Mouse (Mus musculus): ENCODE results near the gene Dync2h1. TPM values are rescaled to one million over a fixed set of nuclear protein-coding genes. Genes with fewer than 3 reads are reported as not detected.

Dync2h1 gene
- total and polyA plus RNA-seq, 2 experiments from 2014 or later, result 13.0 to 14.5 TPM

DNA sequence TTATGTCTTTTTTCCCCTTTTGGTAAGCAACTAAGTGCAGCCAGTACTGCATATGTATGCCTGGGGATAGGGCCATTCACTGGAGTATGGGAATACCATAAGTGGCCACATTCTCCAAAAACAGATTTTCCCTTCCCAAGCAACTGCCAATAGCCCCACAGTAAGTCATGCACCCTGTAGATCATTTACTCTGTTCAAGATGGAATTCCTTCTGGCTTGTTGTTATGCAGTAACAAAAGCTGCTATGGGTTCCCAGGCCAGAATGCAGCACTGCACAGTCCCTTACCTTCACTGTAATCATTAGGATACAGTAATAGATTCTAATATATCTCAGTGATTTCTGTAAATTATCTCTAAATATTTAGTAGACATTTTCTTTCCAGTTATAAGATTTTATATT, 190.0 kb downstream of the Dync2h1 start:
- Histone ChIP-seq H3K9ac (replicated peaks; ENCODE audit: low read length) (no peak overlapping the region), H3K9me3 (ENCODE audit: low read length) (no peaks in the 10 kb centered on the region), H3K4me2 (ENCODE audit: low read depth, low read length) (no peak overlapping the region), H3K4me1 (ENCODE audit: insufficient read depth, low read length) (no peaks in the 10 kb centered on the region), H3K4me3 (ENCODE audit: low read length) (no peak overlapping the region), H3K36me3 (ENCODE audit: insufficient read depth, low read length) (peaks cover 16% of the 10 kb centered on the region), H3K27ac (no peak overlapping the region), H3K27me3 (ENCODE audit: insufficient read depth, low read length) (no peaks in the 10 kb centered on the region)
- DNase-seq (ENCODE audit: low spot score), result no peak
- TF ChIP-seq CTCF (IDR thresholded peaks at IDR 0.05; ENCODE audit: low read depth), result no peak
- ATAC-seq, result no peak

DNA sequence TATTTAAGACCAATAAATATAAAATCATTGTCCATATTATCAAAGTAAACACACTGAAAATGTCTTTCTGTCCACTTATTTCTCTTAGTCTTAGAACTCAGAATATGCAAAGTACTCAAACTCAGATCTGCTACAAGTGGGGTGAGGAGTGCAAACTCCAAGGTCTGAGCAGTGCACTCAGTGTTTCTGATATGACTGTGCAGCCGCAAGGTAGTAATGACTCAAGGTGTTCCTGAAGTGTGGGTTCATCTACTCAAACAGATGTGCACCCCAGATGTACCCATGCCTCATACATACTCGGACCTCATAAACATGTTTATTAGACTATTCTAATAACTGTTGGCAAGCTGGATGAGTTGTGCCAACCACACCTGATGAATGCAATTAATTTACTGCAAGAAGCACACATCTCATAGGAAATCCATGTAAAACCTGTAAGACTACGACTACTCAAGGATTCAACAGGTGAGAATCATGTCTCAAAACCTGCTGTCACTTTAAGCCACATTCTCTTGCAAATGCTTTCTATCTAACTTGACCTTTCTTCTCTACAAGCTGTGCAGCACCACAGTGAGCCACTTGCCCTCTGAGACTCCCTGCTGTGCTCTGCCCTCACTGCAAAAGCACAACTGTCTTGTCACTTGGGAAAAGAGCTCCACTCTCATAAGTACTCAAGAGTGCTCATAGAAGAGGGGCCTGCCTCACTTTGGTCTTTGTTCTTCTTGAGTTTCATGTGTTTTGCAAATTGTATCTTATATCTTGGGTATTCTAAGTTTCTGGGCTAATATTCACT, 195.2 kb downstream of the Dync2h1 start:
- Histone ChIP-seq H3K4me2 (ENCODE audit: low read depth, low read length) (no peak overlapping the region), H3K36me3 (ENCODE audit: insufficient read depth, low read length) (peaks cover 13% of the 10 kb centered on the region), H3K9ac (replicated peaks; ENCODE audit: low read length) (no peak overlapping the region), H3K4me1 (ENCODE audit: insufficient read depth, low read length) (no peaks in the 10 kb centered on the region), H3K27ac (no peak overlapping the region), H3K9me3 (ENCODE audit: low read length) (no peaks in the 10 kb centered on the region), H3K27me3 (ENCODE audit: insufficient read depth, low read length) (no peaks in the 10 kb centered on the region), H3K4me3 (ENCODE audit: low read length) (no peak overlapping the region)
- ATAC-seq, result no peak
- WGBS, result 96% methylated on average over 3 of the region's 3 CpGs
- TF ChIP-seq CTCF (IDR thresholded peaks at IDR 0.05; ENCODE audit: low read depth), result no peak
- no peak for DNase-seq (ENCODE audit: low spot score)

DNA sequence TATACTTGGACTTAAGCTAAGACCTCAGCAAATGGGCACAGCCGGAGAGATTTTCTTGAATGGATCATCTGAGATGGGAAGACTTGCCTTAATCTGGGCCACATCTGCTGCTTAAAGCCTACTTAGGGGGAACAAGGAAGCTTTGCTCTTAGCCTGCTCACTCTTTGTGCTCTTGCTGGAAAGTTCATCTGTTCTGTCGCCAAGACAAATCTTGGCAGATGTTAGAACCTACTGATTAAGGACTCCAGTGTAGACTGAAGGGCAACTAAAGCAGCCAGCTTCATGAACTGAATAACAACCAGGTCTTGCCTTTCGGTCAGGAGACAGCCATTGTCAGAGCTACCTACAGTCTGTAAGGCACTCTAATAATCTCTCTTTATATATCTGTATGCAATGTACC, 198.1 kb downstream of the Dync2h1 start:
- Histone ChIP-seq H3K9me3 (ENCODE audit: low read length) (no peaks in the 10 kb centered on the region), H3K4me3 (ENCODE audit: low read length) (no peak overlapping the region), H3K9ac (replicated peaks; ENCODE audit: low read length) (no peak overlapping the region), H3K36me3 (ENCODE audit: insufficient read depth, low read length) (0 out of 2 replicates have a peak, but pooled peaks cover 10% of the 10 kb centered on the region), H3K4me1 (ENCODE audit: insufficient read depth, low read length) (no peaks in the 10 kb centered on the region), H3K27me3 (ENCODE audit: insufficient read depth, low read length) (no peaks in the 10 kb centered on the region), H3K27ac (no peak overlapping the region), H3K4me2 (ENCODE audit: low read depth, low read length) (no peak overlapping the region)
- peak; percentile 25 for DNase-seq (ENCODE audit: low spot score)
- ATAC-seq, result 0 out of 2 replicates have a peak, but pooled peaks have one; percentile 24
- WGBS, result 72% methylated on average over 3 of the region's 3 CpGs
- no peak for TF ChIP-seq CTCF (IDR thresholded peaks at IDR 0.05; ENCODE audit: low read depth)

DNA sequence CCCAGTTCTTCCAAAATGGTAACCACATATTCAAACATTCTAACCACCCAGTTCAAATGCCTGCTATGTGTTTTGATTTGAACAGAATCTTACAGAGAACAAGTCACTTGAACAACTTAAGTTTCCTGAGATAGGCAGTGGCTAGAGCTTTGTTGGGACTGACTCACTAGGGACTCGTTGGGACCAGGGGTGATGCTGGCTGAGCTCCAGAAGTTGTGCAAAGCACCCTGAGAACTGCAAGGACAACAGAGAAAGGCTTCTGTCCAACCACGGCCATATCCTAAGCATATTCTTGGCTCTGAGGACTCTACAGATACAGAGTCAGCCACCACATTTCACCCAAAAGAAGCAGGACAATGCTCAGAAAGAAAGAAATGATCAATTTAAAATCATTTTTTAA, 215.1 kb downstream of the Dync2h1 start:
- 68% methylated on average over 2 of the region's 2 CpGs for WGBS
- Histone ChIP-seq H3K4me1 (ENCODE audit: insufficient read depth, low read length) (no peaks in the 10 kb centered on the region), H3K9ac (replicated peaks; ENCODE audit: low read length) (no peak overlapping the region), H3K27ac (no peak overlapping the region), H3K36me3 (ENCODE audit: insufficient read depth, low read length) (no peaks in the 10 kb centered on the region), H3K9me3 (ENCODE audit: low read length) (no peaks in the 10 kb centered on the region), H3K27me3 (ENCODE audit: insufficient read depth, low read length) (no peaks in the 10 kb centered on the region), H3K4me3 (ENCODE audit: low read length) (no peak overlapping the region), H3K4me2 (ENCODE audit: low read depth, low read length) (no peak overlapping the region)
- DNase-seq (ENCODE audit: low spot score) (no peak), ATAC-seq (no peak)
- no peak for TF ChIP-seq CTCF (IDR thresholded peaks at IDR 0.05; ENCODE audit: low read depth)

DNA sequence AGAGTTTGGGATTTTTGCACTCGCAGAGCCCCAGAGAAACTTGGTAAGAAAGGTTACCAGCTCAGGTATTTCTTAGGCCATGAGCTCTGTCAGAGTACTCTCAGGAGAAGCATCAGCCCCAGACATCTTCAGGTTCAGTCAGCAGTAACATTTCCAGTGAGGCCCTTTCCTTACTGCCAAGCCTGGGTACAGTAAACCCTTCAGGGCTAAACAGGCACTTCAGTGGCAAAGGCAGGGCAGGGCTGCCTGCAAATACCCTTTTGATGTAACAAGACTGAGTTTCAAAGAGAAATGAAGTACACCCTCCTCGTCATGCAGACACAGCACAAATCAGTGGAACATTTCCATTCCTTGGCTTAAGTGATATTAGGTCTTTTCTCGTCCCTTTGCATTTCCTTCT, 219.2 kb downstream of the Dync2h1 start:
- WGBS, result 96% methylated on average over 3 of the region's 3 CpGs
- Histone ChIP-seq H3K4me1 (ENCODE audit: insufficient read depth, low read length) (no peaks in the 10 kb centered on the region), H3K27ac (no peak overlapping the region), H3K9ac (replicated peaks; ENCODE audit: low read length) (no peak overlapping the region), H3K27me3 (ENCODE audit: insufficient read depth, low read length) (no peaks in the 10 kb centered on the region), H3K4me2 (ENCODE audit: low read depth, low read length) (no peak overlapping the region), H3K36me3 (ENCODE audit: insufficient read depth, low read length) (no peaks in the 10 kb centered on the region), H3K9me3 (ENCODE audit: low read length) (no peaks in the 10 kb centered on the region), H3K4me3 (ENCODE audit: low read length) (no peak overlapping the region)
- TF ChIP-seq CTCF (IDR thresholded peaks at IDR 0.05; ENCODE audit: low read depth), result no peak
- no peak for DNase-seq (ENCODE audit: low spot score)
- no peak for ATAC-seq

DNA sequence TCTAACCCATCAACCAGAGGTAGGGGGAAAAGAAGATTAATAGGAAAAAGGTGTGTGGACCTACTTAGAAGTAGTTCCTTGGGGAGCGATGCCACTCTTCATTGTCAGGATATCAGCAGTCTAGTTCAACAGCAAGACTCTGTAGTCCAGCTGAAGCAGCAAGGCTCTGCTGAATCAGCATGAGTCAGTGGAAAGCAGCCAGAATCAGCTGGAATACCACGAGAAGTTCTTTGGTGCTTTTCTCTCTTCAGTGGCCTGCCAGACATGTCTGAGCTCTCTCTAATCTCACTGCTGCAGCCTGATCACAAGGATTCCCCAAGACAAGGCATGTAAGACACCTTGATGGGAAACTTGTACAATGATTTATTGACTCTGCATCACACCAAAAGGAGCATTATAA, 225.9 kb downstream of the Dync2h1 start:
- Histone ChIP-seq H3K9ac (replicated peaks; ENCODE audit: low read length) (no peak overlapping the region), H3K36me3 (ENCODE audit: insufficient read depth, low read length) (no peaks in the 10 kb centered on the region), H3K27ac (no peak overlapping the region), H3K4me3 (ENCODE audit: low read length) (no peak overlapping the region), H3K4me1 (ENCODE audit: insufficient read depth, low read length) (no peaks in the 10 kb centered on the region), H3K9me3 (ENCODE audit: low read length) (no peaks in the 10 kb centered on the region), H3K4me2 (ENCODE audit: low read depth, low read length) (no peak overlapping the region), H3K27me3 (ENCODE audit: insufficient read depth, low read length) (no peaks in the 10 kb centered on the region)
- TF ChIP-seq CTCF (IDR thresholded peaks at IDR 0.05; ENCODE audit: low read depth), result no peak
- 78% methylated on average over 2 of the region's 2 CpGs for WGBS
- DNase-seq (ENCODE audit: low spot score) (no peak), ATAC-seq (no peak)

DNA sequence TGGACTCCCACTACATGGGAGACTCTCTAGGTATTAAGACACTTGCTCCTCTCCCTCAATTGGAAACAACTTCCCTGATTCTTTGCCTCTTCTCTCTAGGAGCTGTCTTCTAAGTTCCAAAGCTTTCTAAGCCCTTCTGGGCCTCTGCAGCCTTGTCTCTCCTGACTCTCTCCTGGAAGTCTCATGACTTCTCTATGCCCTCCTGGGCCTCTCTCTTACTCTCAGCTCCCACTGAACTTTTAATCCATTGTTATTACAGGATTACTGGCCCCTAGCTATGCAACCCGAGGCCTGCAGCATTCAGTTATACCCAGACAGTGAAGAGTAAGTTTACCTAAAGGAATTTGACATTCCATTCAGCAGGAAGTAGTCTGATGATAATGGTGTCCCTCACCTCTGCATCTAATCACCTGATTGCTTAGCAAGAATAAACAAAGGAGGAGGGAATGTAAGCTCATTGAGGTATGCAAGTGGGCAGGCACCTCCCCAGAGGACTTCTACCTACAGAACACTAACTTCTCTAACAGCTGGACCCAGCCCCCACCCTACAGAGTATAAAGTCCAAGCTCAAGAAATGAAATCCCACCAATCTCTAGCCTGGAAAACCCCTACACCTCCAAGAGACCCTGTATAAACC, 256.7 kb downstream of the Dync2h1 start:
- H3K36me3 ChIP-seq (ENCODE audit: insufficient read depth, low read length), result 0 out of 2 replicates have a peak, but pooled peaks cover 3% of the 10 kb centered on the region
- H3K27ac ChIP-seq, result no peak overlapping the region
- TF ChIP-seq CTCF (IDR thresholded peaks at IDR 0.05; ENCODE audit: low read depth), result no peak
- H3K4me3 ChIP-seq (ENCODE audit: low read length), result no peak overlapping the region
- DNase-seq (ENCODE audit: low spot score) (no peak), ATAC-seq (no peak)
- H3K4me2 ChIP-seq (ENCODE audit: low read depth, low read length), result no peak overlapping the region
- no peak overlapping the region for H3K9ac ChIP-seq (replicated peaks; ENCODE audit: low read length)
- H3K9me3 ChIP-seq (ENCODE audit: low read length), result no peaks in the 10 kb centered on the region
- no peaks in the 10 kb centered on the region for H3K4me1 ChIP-seq (ENCODE audit: insufficient read depth, low read length)
- 41% methylated on average over 1 of the region's 1 CpGs for WGBS
- H3K27me3 ChIP-seq (ENCODE audit: insufficient read depth, low read length), result no peaks in the 10 kb centered on the region
